Mouse (Mus musculus) embryonic facial prominence, embryonic 14.5 days (tissue): ENCODE measurements around the gene Zfhx3. TPM values are rescaled to one million over a fixed set of nuclear protein-coding genes. Genes with fewer than 3 reads are reported as not detected.

ENCODE experiments used
- ATAC-seq: fragments of 200-750 bp; cut with Nextera tagmentation; 2 replicates; pipeline ENCODE4 v1.8.0; 2017; ENCODE audit warnings: low read depth, moderate number of reproducible peaks, moderate TSS enrichment
- DNase-seq: peaks from one replicate; pipeline ENCODE4 v3.0.0-alpha.2; 2015; ENCODE audit warnings: low spot score
- H3K27ac ChIP-seq: fragments of 300-500 bp; sonication (generic); replicated peaks from 2 replicates; pipeline ENCODE4 v1.5.1; 2014; ENCODE audit warnings: low read depth, mild to moderate bottlenecking, low read length, moderate library complexity
- H3K27me3 ChIP-seq: fragments of 300-500 bp; sonication (generic); replicated peaks from 2 replicates; pipeline ENCODE4 v1.6.1; 2014; ENCODE audit warnings: low read length; ENCODE audit not compliant: control insufficient read depth, insufficient read depth
- H3K36me3 ChIP-seq: fragments of 300-500 bp; sonication (generic); 2 replicates; pipeline ENCODE4 v1.6.1; 2014; ENCODE audit warnings: low read length, mixed read lengths; ENCODE audit not compliant: control insufficient read depth, insufficient read depth
- H3K4me1 ChIP-seq: fragments of 300-500 bp; sonication (generic); 2 replicates; pipeline ENCODE4 v1.6.1; 2014; ENCODE audit warnings: antibody characterized with exemption, low read length; ENCODE audit not compliant: control insufficient read depth, insufficient read depth
- H3K4me2 ChIP-seq: fragments of 300-500 bp; sonication (generic); 2 replicates; pipeline ENCODE4 v1.6.1; 2014; ENCODE audit warnings: low read depth, mild to moderate bottlenecking, low read length, moderate library complexity, mixed read lengths
- H3K4me3 ChIP-seq: fragments of 300-500 bp; sonication (generic); 2 replicates; pipeline ENCODE4 v1.5.1; 2014; ENCODE audit warnings: low read depth, mild to moderate bottlenecking, low read length
- H3K9ac ChIP-seq: fragments of 300-500 bp; sonication (generic); 2 replicates; pipeline ENCODE4 v1.6.1; 2014; ENCODE audit warnings: low read depth, mild to moderate bottlenecking, low read length, moderate library complexity, mixed read lengths
- H3K9me3 ChIP-seq: fragments of 300-500 bp; sonication (generic); 2 replicates; pipeline ENCODE4 v1.6.1; 2016; ENCODE audit warnings: low read length; ENCODE audit not compliant: control insufficient read depth
- WGBS: fragments of 180-500 bp; shearing (Covaris S2); extraction: QIAGEN DNeasy Blood & Tissue Kit; methylation state at CpG from one replicate; pipeline ENCODE4 v1.1.7; 2014; 5-methylcytosine and 5-hydroxymethylcytosine counted together
- polyA plus RNA-seq: library from polyadenylated mRNA; unstranded; fragments of >200 nt; fragmentation: Nextera tagmentation; extraction: Ambion mirVana; gene quantifications from 2 replicates; pipeline ENCODE4 v1.2.1, GENCODE M21; 2014

The Zfhx3 gene
- polyA plus RNA-seq, 1 experiment from 2014 or later = 14.2 TPM

- WGBS = 45% methylated on average over 9 of the region's 9 CpGs
- Histone ChIP-seq H3K36me3 (no peaks in the 10 kb centered on the region), H3K4me2 (no peak overlapping the region), H3K27me3 (no peaks in the 10 kb centered on the region), H3K9ac (no peak overlapping the region), H3K9me3 (no peaks in the 10 kb centered on the region), H3K27ac (no peak overlapping the region), H3K4me1 (peaks cover 14% of the 10 kb centered on the region), H3K4me3 (no peak overlapping the region)
- ATAC-seq (no peak), DNase-seq (no peak)
These were observed 637.4 kb downstream of the Zfhx3 start for GRCm38 (mm10) chr8:108579808-108580207.

- ATAC-seq (no peak), DNase-seq (no peak)
- 93% methylated on average over 5 of the region's 5 CpGs for WGBS
- Histone ChIP-seq H3K4me1 (peaks cover 14% of the 10 kb centered on the region), H3K9me3 (no peaks in the 10 kb centered on the region), H3K4me3 (no peak overlapping the region), H3K36me3 (no peaks in the 10 kb centered on the region), H3K27ac (no peak overlapping the region), H3K27me3 (no peaks in the 10 kb centered on the region), H3K4me2 (no peak overlapping the region), H3K9ac (no peak overlapping the region)
These were observed 637.9 kb downstream of the Zfhx3 start for GRCm38 (mm10) chr8:108580364-108580763.

GRCm38 (mm10) chr8:108581557-108581956, 639.1 kb downstream of the Zfhx3 start:
- no peaks in the 10 kb centered on the region for H3K36me3 ChIP-seq
- no peak overlapping the region for H3K4me3 ChIP-seq
- no peak overlapping the region for H3K27ac ChIP-seq
- no peak overlapping the region for H3K4me2 ChIP-seq
- 60% methylated on average over 6 of the region's 6 CpGs for WGBS
- DNase-seq (no peak), ATAC-seq (no peak)
- H3K9ac ChIP-seq = no peak overlapping the region
- H3K9me3 ChIP-seq = no peaks in the 10 kb centered on the region
- H3K27me3 ChIP-seq = no peaks in the 10 kb centered on the region
- H3K4me1 ChIP-seq = peaks cover 14% of the 10 kb centered on the region

GRCm38 (mm10) chr8:108582251-108582650, 639.8 kb downstream of the Zfhx3 start:
- no peak for DNase-seq
- H3K36me3 ChIP-seq = no peaks in the 10 kb centered on the region
- no peak overlapping the region for H3K4me3 ChIP-seq
- no peaks in the 10 kb centered on the region for H3K9me3 ChIP-seq
- WGBS = 91% methylated on average over 3 of the region's 3 CpGs
- no peak overlapping the region for H3K4me2 ChIP-seq
- ATAC-seq = no peak
- no peaks in the 10 kb centered on the region for H3K27me3 ChIP-seq
- peaks cover 14% of the 10 kb centered on the region for H3K4me1 ChIP-seq
- H3K9ac ChIP-seq = no peak overlapping the region
- no peak overlapping the region for H3K27ac ChIP-seq

GRCm38 (mm10) chr8:108583261-108583660, 640.8 kb downstream of the Zfhx3 start:
- no peaks in the 10 kb centered on the region for H3K27me3 ChIP-seq
- no peak overlapping the region for H3K9ac ChIP-seq
- no peak overlapping the region for H3K4me2 ChIP-seq
- H3K36me3 ChIP-seq = no peaks in the 10 kb centered on the region
- H3K9me3 ChIP-seq = no peaks in the 10 kb centered on the region
- H3K4me3 ChIP-seq = no peak overlapping the region
- H3K27ac ChIP-seq = no peak overlapping the region
- DNase-seq (no peak), ATAC-seq (no peak)
- 84% methylated on average over 4 of the region's 4 CpGs for WGBS
- peaks cover 13% of the 10 kb centered on the region for H3K4me1 ChIP-seq

GRCm38 (mm10) chr8:108583867-108584661, 641.6 kb downstream of the Zfhx3 start:
- 54% methylated on average over 9 of the region's 9 CpGs for WGBS
- Histone ChIP-seq H3K9ac (no peak overlapping the region), H3K9me3 (no peaks in the 10 kb centered on the region), H3K27ac (no peak overlapping the region), H3K4me2 (no peak overlapping the region), H3K4me3 (no peak overlapping the region), H3K27me3 (no peaks in the 10 kb centered on the region), H3K36me3 (no peaks in the 10 kb centered on the region), H3K4me1 (0 out of 2 replicates have a peak, but pooled peaks cover 7% of the 10 kb centered on the region)
- DNase-seq = no peak
- ATAC-seq = no peak

GRCm38 (mm10) chr8:108584662-108584978, 642.2 kb downstream of the Zfhx3 start:
- WGBS = 22% methylated on average over 4 of the region's 4 CpGs

GRCm38 (mm10) chr8:108591037-108591436, 648.6 kb downstream of the Zfhx3 start:
- ATAC-seq = no peak
- WGBS = 90% methylated on average over 7 of the region's 7 CpGs

More at GRCm38 (mm10) chr8:108584662-108584978, 642.2 kb downstream of the Zfhx3 start:
- Histone ChIP-seq H3K4me1 (0 out of 2 replicates have a peak, but pooled peaks cover 7% of the 10 kb centered on the region), H3K4me3 (no peak overlapping the region), H3K27me3 (no peaks in the 10 kb centered on the region), H3K4me2 (no peak overlapping the region), H3K9ac (no peak overlapping the region), H3K36me3 (no peaks in the 10 kb centered on the region), H3K9me3 (no peaks in the 10 kb centered on the region), H3K27ac (no peak overlapping the region)
- ATAC-seq (peak; percentile 62; the same call in 1 of the 2 replicates), DNase-seq (peak; percentile 57)

More at GRCm38 (mm10) chr8:108591037-108591436, 648.6 kb downstream of the Zfhx3 start:
- no peak overlapping the region for H3K4me2 ChIP-seq
- H3K4me3 ChIP-seq = no peak overlapping the region
- H3K36me3 ChIP-seq = no peaks in the 10 kb centered on the region
- no peaks in the 10 kb centered on the region for H3K27me3 ChIP-seq
- no peaks in the 10 kb centered on the region for H3K9me3 ChIP-seq
- H3K27ac ChIP-seq = no peak overlapping the region
- H3K4me1 ChIP-seq = peaks cover 28% of the 10 kb centered on the region
- H3K9ac ChIP-seq = no peak overlapping the region
- DNase-seq = no peak
